Mouse (Mus musculus) MEL (cell line): ENCODE data around the gene Etfbkmt. TPM values are rescaled to one million over a fixed set of nuclear protein-coding genes. Genes with fewer than 3 reads are reported as not detected.

Experiments used
- DNase-seq: peaks from one replicate; pipeline ENCODE4 v3.0.0; 2011; ENCODE audit warnings: low read depth, low spot score
- H3K27ac ChIP-seq: 2 replicates; pipeline ENCODE4 v1.5.1; 2012; ENCODE audit warnings: low read depth, mild to moderate bottlenecking, control low read depth, low read length, moderate library complexity; ENCODE audit not compliant: control insufficient read depth
- H3K27me3 ChIP-seq, 2 experiments: fragments of 150-350 bp in 1 of 2; sonication (generic) in 1 of 2; 2 replicates each; pipeline ENCODE4 v1.6.1; 2012; ENCODE audit warnings: low read length in 2 of 2, mild to moderate bottlenecking in 2 of 2, improper control_type of control experiment in 1 of 2, moderate library complexity in 1 of 2; ENCODE audit not compliant: insufficient read depth in 2 of 2, control insufficient read depth in 1 of 2
- H3K36me3 ChIP-seq, 2 experiments: 2 replicates each; pipeline ENCODE4 v1.6.1; 2012 to 2014; ENCODE audit warnings: low read length in 2 of 2, improper control_type of control experiment in 1 of 2, inconsistent platforms in 1 of 2, mild to moderate bottlenecking in 1 of 2; ENCODE audit not compliant: insufficient read depth in 2 of 2, control insufficient read depth in 1 of 2
- H3K4me1 ChIP-seq, 2 experiments: fragments of 150-350 bp in 1 of 2; sonication (generic) in 1 of 2; 2 replicates each; pipeline ENCODE4 v1.6.1; 2012; ENCODE audit warnings: low read length in 2 of 2, improper control_type of control experiment in 1 of 2, mild to moderate bottlenecking in 1 of 2; ENCODE audit not compliant: insufficient read depth in 2 of 2, control insufficient read depth in 1 of 2
- H3K4me3 ChIP-seq, 2 experiments: fragments of 150-350 bp in 1 of 2; sonication (generic) in 1 of 2; 2 replicates each; pipeline ENCODE4 v1.5.1; 2012; ENCODE audit warnings: low read depth in 2 of 2, low read length in 2 of 2, mild to moderate bottlenecking in 2 of 2, moderate library complexity in 2 of 2, control low read depth in 1 of 2, improper control_type of control experiment in 1 of 2; ENCODE audit not compliant: control insufficient read depth in 1 of 2, insufficient read depth in 1 of 2
- H3K79me2 ChIP-seq: 2 replicates; pipeline ENCODE4 v1.6.1; 2012; ENCODE audit warnings: mild to moderate bottlenecking, low read length, moderate library complexity; ENCODE audit not compliant: control insufficient read depth, poor library complexity, insufficient read depth
- H3K9ac ChIP-seq: 2 replicates; pipeline ENCODE4 v1.6.1; 2012; ENCODE audit warnings: low read depth, mild to moderate bottlenecking, control low read depth, low read length, moderate library complexity; ENCODE audit not compliant: control insufficient read depth, poor library complexity, severe bottlenecking
- H3K9me3 ChIP-seq: fragments of 150-350 bp; sonication (generic); replicated peaks from 2 replicates; pipeline ENCODE4 v1.6.1; 2012; ENCODE audit warnings: mild to moderate bottlenecking, low read length, improper control_type of control experiment, moderate library complexity; ENCODE audit not compliant: insufficient read depth
- BHLHE40 ChIP-seq: IDR thresholded peaks from 2 replicates; pipeline ENCODE4 v1.6.1; 2012; ENCODE audit warnings: low read depth, mild to moderate bottlenecking, inconsistent platforms, low read length, improper control_type of control experiment, borderline replicate concordance
- CHD1 ChIP-seq: IDR thresholded peaks from 2 replicates; pipeline ENCODE4 v1.6.1; 2012; ENCODE audit warnings: low read depth, mild to moderate bottlenecking, inconsistent platforms, low read length, improper control_type of control experiment
- CHD2 ChIP-seq: IDR thresholded peaks from 2 replicates; pipeline ENCODE4 v1.6.1; 2011; ENCODE audit warnings: low read length, improper control_type of control experiment
- CTCF ChIP-seq, 3 experiments: IDR thresholded peaks in 2 of 3; conservative IDR thresholded peaks in 1 of 3; 2 replicates each; pipeline ENCODE4 v1.5.1; 2011 to 2012; ENCODE audit warnings: low read length in 3 of 3, low read depth in 2 of 3, mild to moderate bottlenecking in 2 of 3, improper control_type of control experiment in 1 of 3, inconsistent platforms in 1 of 3, mixed read lengths in 1 of 3, moderate library complexity in 1 of 3; ENCODE audit not compliant: control insufficient read depth in 1 of 3, insufficient read depth in 1 of 3, poor library complexity in 1 of 3, severe bottlenecking in 1 of 3
- E2F4 ChIP-seq: IDR thresholded peaks from 2 replicates; pipeline ENCODE4 v1.6.1; 2011; ENCODE audit warnings: low read depth, low read length, improper control_type of control experiment, borderline replicate concordance
- ELF1 ChIP-seq: IDR thresholded peaks from 2 replicates; pipeline ENCODE4 v1.6.1; 2014; ENCODE audit warnings: low read depth, mild to moderate bottlenecking, inconsistent platforms, low read length, improper control_type of control experiment, moderate library complexity
- EP300 ChIP-seq, 2 experiments: IDR thresholded peaks; 2 replicates each; pipeline ENCODE4 v1.6.1; 2011; ENCODE audit warnings: improper control_type of control experiment in 2 of 2, low read length in 2 of 2, low read depth in 1 of 2, mild to moderate bottlenecking in 1 of 2
- ETS1 ChIP-seq: IDR thresholded peaks from 2 replicates; pipeline ENCODE4 v1.6.1; 2012; ENCODE audit warnings: low read depth, mild to moderate bottlenecking, inconsistent platforms, low read length, improper control_type of control experiment, moderate library complexity
- GABPA ChIP-seq: IDR thresholded peaks from 2 replicates; pipeline ENCODE4 v1.6.1; 2012; ENCODE audit warnings: low read depth, mild to moderate bottlenecking, inconsistent platforms, low read length, improper control_type of control experiment, moderate library complexity
- GATA1 ChIP-seq: IDR thresholded peaks from 2 replicates; pipeline ENCODE4 v1.6.1; 2011; ENCODE audit warnings: low read depth, low read length, improper control_type of control experiment
- HCFC1 ChIP-seq: IDR thresholded peaks from 2 replicates; pipeline ENCODE4 v1.6.1; 2012; ENCODE audit warnings: low read depth, mild to moderate bottlenecking, inconsistent platforms, low read length, improper control_type of control experiment, moderate library complexity
- JUND ChIP-seq: IDR thresholded peaks from 2 replicates; pipeline ENCODE4 v1.6.1; 2011; ENCODE audit warnings: low read depth, mild to moderate bottlenecking, improper control_type of control experiment, low read length
- KAT2A ChIP-seq: conservative IDR thresholded peaks from 2 replicates; pipeline ENCODE4 v1.6.1; 2012; ENCODE audit warnings: low read depth, low read length, improper control_type of control experiment, inconsistent platforms
- MAFK ChIP-seq: IDR thresholded peaks from 2 replicates; pipeline ENCODE4 v1.6.1; 2011; ENCODE audit warnings: low read depth, mild to moderate bottlenecking, low read length, improper control_type of control experiment, borderline replicate concordance
- MAX ChIP-seq: IDR thresholded peaks from 2 replicates; pipeline ENCODE4 v1.6.1; 2011; ENCODE audit warnings: low read length, improper control_type of control experiment
- MAZ ChIP-seq: IDR thresholded peaks from 2 replicates; pipeline ENCODE4 v1.6.1; 2012; ENCODE audit warnings: low read depth, mild to moderate bottlenecking, inconsistent platforms, low read length, improper control_type of control experiment
- MEF2A ChIP-seq: IDR thresholded peaks from 2 replicates; pipeline ENCODE4 v1.6.1; 2014; ENCODE audit warnings: low read depth, mild to moderate bottlenecking, inconsistent platforms, low read length, improper control_type of control experiment; ENCODE audit not compliant: poor library complexity, insufficient replicate concordance, severe bottlenecking; ENCODE audit errors: extremely low read depth
- MXI1 ChIP-seq: IDR thresholded peaks from 2 replicates; pipeline ENCODE4 v1.6.1; 2011; ENCODE audit warnings: mild to moderate bottlenecking, low read depth, low read length, improper control_type of control experiment
- MYB ChIP-seq: IDR thresholded peaks from 2 replicates; pipeline ENCODE4 v1.6.1; 2011; ENCODE audit warnings: mild to moderate bottlenecking, low read depth, low read length, improper control_type of control experiment
- MYC ChIP-seq: IDR thresholded peaks from 2 replicates; pipeline ENCODE4 v1.6.1; 2011; ENCODE audit warnings: low read depth, mild to moderate bottlenecking, low read length, improper control_type of control experiment, moderate library complexity
- POLR2A ChIP-seq, 2 experiments: IDR thresholded peaks; 2 replicates each; pipeline ENCODE4 v1.6.1; 2011 to 2012; ENCODE audit warnings: low read length in 2 of 2, mild to moderate bottlenecking in 2 of 2, control low read depth in 1 of 2, improper control_type of control experiment in 1 of 2, low read depth in 1 of 2, moderate library complexity in 1 of 2; ENCODE audit not compliant: control insufficient read depth in 1 of 2, insufficient read depth in 1 of 2, poor library complexity in 1 of 2
- POLR2AphosphoS5 ChIP-seq: IDR thresholded peaks from 2 replicates; pipeline ENCODE4 v1.6.1; 2012; ENCODE audit warnings: low read depth, borderline replicate concordance, mild to moderate bottlenecking, inconsistent platforms, low read length, moderate library complexity, mixed read lengths
- RAD21 ChIP-seq: IDR thresholded peaks from 2 replicates; pipeline ENCODE4 v1.6.1; 2011; ENCODE audit warnings: mild to moderate bottlenecking, low read depth, low read length, improper control_type of control experiment
- RCOR1 ChIP-seq: IDR thresholded peaks from 2 replicates; pipeline ENCODE4 v1.6.1; 2012; ENCODE audit warnings: low read depth, mild to moderate bottlenecking, inconsistent platforms, low read length, improper control_type of control experiment
- SIN3A ChIP-seq: IDR thresholded peaks from 2 replicates; pipeline ENCODE4 v1.6.1; 2012; ENCODE audit warnings: low read length, improper control_type of control experiment, inconsistent platforms
- TAL1 ChIP-seq: IDR thresholded peaks from 2 replicates; pipeline ENCODE4 v1.6.1; 2012; ENCODE audit warnings: mild to moderate bottlenecking, inconsistent platforms, low read length, moderate library complexity, mixed read lengths
- TBP ChIP-seq: IDR thresholded peaks from 2 replicates; pipeline ENCODE4 v1.8.0; 2011; ENCODE audit warnings: low read depth, low read length, improper control_type of control experiment
- TCF12 ChIP-seq: IDR thresholded peaks from 2 replicates; pipeline ENCODE4 v1.6.1; 2014; ENCODE audit warnings: low read depth, mild to moderate bottlenecking, inconsistent platforms, low read length, improper control_type of control experiment, moderate library complexity
- UBTF ChIP-seq: IDR thresholded peaks from 2 replicates; pipeline ENCODE4 v1.6.1; 2012; ENCODE audit warnings: low read depth, mild to moderate bottlenecking, inconsistent platforms, low read length, improper control_type of control experiment, moderate library complexity, borderline replicate concordance; ENCODE audit not compliant: insufficient read depth
- USF1 ChIP-seq: IDR thresholded peaks from 2 replicates; pipeline ENCODE4 v1.6.1; 2014; ENCODE audit warnings: low read depth, mild to moderate bottlenecking, inconsistent platforms, low read length, improper control_type of control experiment, moderate library complexity
- USF2 ChIP-seq, 2 experiments: IDR thresholded peaks; 2 replicates each; pipeline ENCODE4 v1.6.1; 2011 to 2012; ENCODE audit warnings: improper control_type of control experiment in 2 of 2, low read length in 2 of 2, borderline replicate concordance in 1 of 2, inconsistent platforms in 1 of 2, low read depth in 1 of 2, mild to moderate bottlenecking in 1 of 2; ENCODE audit not compliant: insufficient read depth in 1 of 2
- ZC3H11A ChIP-seq: IDR thresholded peaks from 2 replicates; pipeline ENCODE4 v1.6.1; 2012; ENCODE audit warnings: low read depth, mild to moderate bottlenecking, inconsistent platforms, low read length, improper control_type of control experiment
- ZKSCAN1 ChIP-seq: IDR thresholded peaks from 2 replicates; pipeline ENCODE4 v1.6.1; 2012; ENCODE audit warnings: low read depth, mild to moderate bottlenecking, inconsistent platforms, low read length, improper control_type of control experiment, moderate library complexity
- ZMIZ1 ChIP-seq: IDR thresholded peaks from 2 replicates; pipeline ENCODE4 v1.6.1; 2012; ENCODE audit warnings: low read depth, mild to moderate bottlenecking, inconsistent platforms, low read length, improper control_type of control experiment, moderate library complexity
- ZNF384 ChIP-seq: IDR thresholded peaks from 2 replicates; pipeline ENCODE4 v1.6.1; 2012; ENCODE audit warnings: low read depth, mild to moderate bottlenecking, inconsistent platforms, low read length, improper control_type of control experiment
- polyA plus RNA-seq, 2 experiments: library from polyadenylated mRNA; stranded (reverse) in 1 of 2; unstranded in 1 of 2; fragments of >175 nt in 1 of 2; fragments of >200 nt in 1 of 2; gene quantifications; 2 replicates each; pipeline versions ENCODE4 v1.2.1 to v1.2.4; 2012; ENCODE audit warnings: low replicate concordance in 2 of 2, low read depth in 1 of 2; ENCODE audit not compliant: insufficient read length in 2 of 2, insufficient read depth in 1 of 2, missing spikeins in 1 of 2
- total RNA-seq: library from RNA; depleted of rRNA; stranded (reverse); fragments of 300-350 nt; gene quantifications from 2 replicates; pipeline ENCODE4 v1.2.3, GENCODE M21; 2012

The Etfbkmt gene
- total and polyA plus RNA-seq, 3 experiments = 3.4 to 5.7 TPM; not detected in 1

DNA sequence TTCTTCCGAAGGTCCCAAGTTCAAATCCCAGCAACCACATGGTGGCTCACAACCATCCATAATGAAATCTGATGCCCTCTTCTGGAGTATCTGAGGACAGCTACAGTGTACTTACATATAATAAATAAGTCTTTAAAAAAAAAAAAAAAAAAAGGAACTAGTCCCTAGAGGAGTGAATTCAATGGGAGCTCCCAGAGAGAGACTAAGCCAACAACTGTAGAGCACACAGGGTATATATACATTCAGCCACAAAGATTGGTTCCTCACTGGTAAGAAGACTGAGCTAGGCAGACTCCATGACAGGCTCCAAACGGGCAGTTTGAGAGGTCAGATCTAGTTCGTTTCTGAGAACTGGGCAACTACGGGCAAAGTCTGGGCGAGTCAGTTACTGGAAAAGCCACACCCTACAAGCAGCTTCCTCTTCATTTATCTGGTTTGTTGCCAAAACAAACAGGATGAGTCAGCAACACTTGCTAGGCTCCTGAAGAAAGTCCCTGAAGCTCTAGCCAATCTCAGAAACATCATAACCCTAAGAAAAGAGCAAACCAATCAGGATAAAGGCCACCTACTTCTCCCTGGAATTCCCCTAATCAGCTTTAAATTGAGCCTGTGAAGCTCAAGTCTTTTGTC lies 53.7 kb downstream of the Etfbkmt start:
- peaks cover under 1% of the 10 kb centered on the region; the same call in 1 of the 2 replicates for H3K79me2 ChIP-seq
- DNase-seq = peak; percentile 97
- H3K9me3 ChIP-seq = no peaks in the 10 kb centered on the region
- H3K27ac ChIP-seq = peak overlapping the region; percentile 100
- H3K4me1 ChIP-seq = peaks cover 0 to 6% of the 10 kb centered on the region in 2 experiments; a peak in 3 of 4 replicates
- H3K9ac ChIP-seq = peak overlapping the region; percentile 64
- H3K36me3 ChIP-seq = peaks cover 0 to 14% of the 10 kb centered on the region in 2 experiments; a peak in 2 of 4 replicates
- no peaks in the 10 kb centered on the region for H3K27me3 ChIP-seq
- peak overlapping the region in 1 of 2 experiments; percentile 38; a peak in 2 of 4 replicates for H3K4me3 ChIP-seq
- peak; percentile 48 for TF ChIP-seq GATA1
- TF ChIP-seq ELF1 = peak; percentile 43; the same call in 1 of the 2 replicates
- TF ChIP-seq SIN3A = peak; percentile 66
- TF ChIP-seq MYC = no peak
- TF ChIP-seq POLR2A (IDR thresholded peaks at IDR 0.05; ENCODE audit: control insufficient read depth in 1 of 2, insufficient read depth in 1 of 2, low read depth in 1 of 2, low read length in 2 of 2, poor library complexity in 1 of 2) = peak in 1 of 2 experiments; percentile 38; a peak in 1 of 4 replicates
- TF ChIP-seq RAD21 = no peak
- TF ChIP-seq TCF12 = peak; percentile 70; the same call in 1 of the 2 replicates
- TF ChIP-seq MEF2A = no peak
- no peak for TF ChIP-seq CHD2
- TF ChIP-seq MAX = 0 out of 2 replicates have a peak, but pooled peaks have one; percentile 9
- peak; percentile 95 for TF ChIP-seq JUND
- TF ChIP-seq ETS1 = peak; percentile 95
- TF ChIP-seq CTCF (IDR thresholded peaks at IDR 0.05 in 2 of 3, conservative IDR thresholded peaks at IDR 0.05 in 1 of 3; ENCODE audit: control insufficient read depth in 1 of 3, insufficient read depth in 1 of 3, low read depth in 2 of 3, low read length in 3 of 3, poor library complexity in 1 of 3, severe bottlenecking in 1 of 3) = no peak
- peak; percentile 93 for TF ChIP-seq EP300 (IDR thresholded peaks at IDR 0.05; ENCODE audit: low read depth in 1 of 2, low read length in 2 of 2)
- 0 out of 2 replicates have a peak, but pooled peaks have one; percentile 29 for TF ChIP-seq HCFC1
- no peak for TF ChIP-seq MAZ
- TF ChIP-seq USF2 (IDR thresholded peaks at IDR 0.05; ENCODE audit: borderline replicate concordance in 1 of 2, insufficient read depth in 1 of 2, low read depth in 1 of 2, low read length in 2 of 2) = no peak
- no peak for TF ChIP-seq ZC3H11A
- no peak for TF ChIP-seq CHD1
- no peak for TF ChIP-seq USF1
- no peak for TF ChIP-seq POLR2AphosphoS5
- peak; percentile 97 for TF ChIP-seq GABPA
- TF ChIP-seq ZMIZ1 = no peak
- no peak for TF ChIP-seq UBTF
- peak; percentile 89 for TF ChIP-seq ZNF384
- peak; percentile 42; the same call in 1 of the 2 replicates for TF ChIP-seq TBP
- TF ChIP-seq ZKSCAN1 = no peak
- no peak for TF ChIP-seq BHLHE40
- TF ChIP-seq MXI1 = no peak
- TF ChIP-seq MYB = peak; percentile 91
- TF ChIP-seq MAFK = peak; percentile 95
- TF ChIP-seq KAT2A = no peak
- TF ChIP-seq E2F4 = no peak
- 0 out of 2 replicates have a peak, but pooled peaks have one; percentile 8 for TF ChIP-seq TAL1
- peak; percentile 83 for TF ChIP-seq RCOR1
